Mouse (Mus musculus) erythroblast, embryonic 14.5 days (primary cell): ENCODE measurements around the gene Ctdspl. TPM values are rescaled to one million over a fixed set of nuclear protein-coding genes. Genes with fewer than 3 reads are reported as not detected.

Experiments
- H3K27me3 ChIP-seq: 2 replicates; pipeline ENCODE4 v1.6.1; 2012; ENCODE audit warnings: inconsistent platforms; ENCODE audit not compliant: control insufficient read depth
- H3K36me3 ChIP-seq: 2 replicates; pipeline ENCODE4 v1.6.1; 2012; ENCODE audit warnings: mild to moderate bottlenecking, inconsistent platforms; ENCODE audit not compliant: control insufficient read depth
- H3K4me1 ChIP-seq: 2 replicates; pipeline ENCODE4 v1.6.1; 2012; ENCODE audit warnings: inconsistent platforms; ENCODE audit not compliant: control insufficient read depth
- H3K4me3 ChIP-seq: replicated peaks from 2 replicates; pipeline ENCODE3; 2012; ENCODE audit warnings: moderate library complexity, mild to moderate bottlenecking, inconsistent platforms
- H3K9me3 ChIP-seq: 2 replicates; pipeline ENCODE4 v1.6.1; 2012; ENCODE audit warnings: low read length, inconsistent platforms, mixed read lengths; ENCODE audit not compliant: control insufficient read depth
- GATA1 ChIP-seq: IDR thresholded peaks from 2 replicates; pipeline ENCODE4 v1.6.1; 2012; ENCODE audit warnings: low read length, inconsistent platforms, mixed read lengths
- TAL1 ChIP-seq: IDR thresholded peaks from 3 replicates; pipeline ENCODE4 v1.6.1; 2012; ENCODE audit warnings: low read length, inconsistent platforms, mixed read lengths
- polyA plus RNA-seq: library from polyadenylated mRNA; stranded (reverse); fragments of >175 nt; gene quantifications from 2 replicates; pipeline ENCODE4 v1.2.3, GENCODE M21; 2012

The Ctdspl gene
- polyA plus RNA-seq, 1 experiment: 0.14 TPM

DNA sequence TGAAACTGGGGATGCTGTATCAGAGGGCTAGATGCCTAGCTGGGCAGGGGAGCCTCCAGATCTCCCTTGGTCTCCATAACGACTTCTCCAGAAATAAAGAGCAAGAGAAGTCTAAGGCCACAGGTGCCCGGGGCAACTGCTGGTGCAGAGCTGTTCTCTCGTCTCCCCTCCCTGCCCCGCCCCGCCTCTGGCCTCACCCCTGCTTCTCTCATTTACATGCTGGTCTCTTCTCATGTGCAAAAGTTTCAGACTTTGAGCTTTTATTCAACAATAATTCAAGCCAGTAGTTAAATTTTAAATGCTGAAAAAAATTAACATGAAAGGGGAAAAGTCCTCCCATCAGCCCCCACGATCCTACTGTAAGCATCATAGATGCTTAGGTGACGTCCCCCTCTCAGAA is 95.5 kb downstream of the Ctdspl start:
- H3K27me3 ChIP-seq: no peaks in the 10 kb centered on the region
- TF ChIP-seq GATA1 (no peak), TAL1 (no peak)
- H3K4me3 ChIP-seq: no peak overlapping the region
- H3K9me3 ChIP-seq: no peaks in the 10 kb centered on the region
- peaks cover 6% of the 10 kb centered on the region for H3K4me1 ChIP-seq
- peaks cover 14% of the 10 kb centered on the region for H3K36me3 ChIP-seq

DNA sequence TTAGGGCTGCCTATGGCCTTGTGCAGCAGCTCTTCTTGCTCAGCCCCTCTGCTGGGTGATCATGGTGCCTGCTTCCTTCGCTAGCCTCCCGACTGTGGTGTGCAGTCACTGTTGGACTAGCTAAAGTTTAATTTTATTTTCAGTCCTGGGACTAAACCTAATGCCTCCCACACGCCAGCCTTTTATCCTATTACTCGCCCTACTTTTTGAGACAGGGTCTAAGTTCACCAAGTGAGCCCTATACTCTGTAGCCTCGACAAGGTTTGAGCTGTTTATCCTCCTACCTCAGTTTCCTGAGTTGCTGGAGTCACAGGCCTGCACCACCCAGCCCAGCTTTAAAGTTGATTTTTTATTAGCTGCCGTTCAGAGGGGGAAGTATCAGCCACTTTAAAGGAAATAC is 99.0 kb downstream of the Ctdspl start:
- H3K4me1 ChIP-seq: peaks cover 6% of the 10 kb centered on the region
- no peaks in the 10 kb centered on the region for H3K27me3 ChIP-seq
- no peak overlapping the region for H3K4me3 ChIP-seq
- TF ChIP-seq TAL1 (no peak), GATA1 (no peak)
- no peaks in the 10 kb centered on the region for H3K9me3 ChIP-seq
- H3K36me3 ChIP-seq: peaks cover 9% of the 10 kb centered on the region

DNA sequence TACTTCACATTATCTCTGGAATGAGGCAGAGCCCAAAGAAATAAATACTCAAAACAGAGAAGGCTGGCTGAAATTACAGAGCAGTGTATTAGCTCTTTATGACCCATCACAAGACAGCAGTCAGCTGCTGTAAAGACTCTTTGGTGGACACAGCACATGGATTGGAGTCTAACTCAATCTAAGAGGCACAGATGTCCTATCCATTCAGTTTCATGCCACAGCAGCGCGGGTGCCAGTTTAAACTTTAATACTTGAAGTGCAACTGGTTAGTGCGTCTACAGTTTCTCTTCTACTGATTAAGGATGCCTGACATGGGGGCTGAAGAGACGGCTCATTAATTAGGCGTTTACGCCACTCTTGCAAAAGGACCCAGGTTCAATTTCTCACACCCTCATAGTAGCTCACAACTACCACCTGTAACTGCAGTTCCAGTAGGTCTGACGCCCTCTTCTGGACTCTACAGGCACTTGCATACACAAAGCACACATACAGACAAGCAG is 99.6 kb downstream of the Ctdspl start:
- peaks cover 7% of the 10 kb centered on the region for H3K36me3 ChIP-seq
- no peak overlapping the region for H3K4me3 ChIP-seq
- TF ChIP-seq TAL1 (no peak), GATA1 (no peak)
- no peaks in the 10 kb centered on the region for H3K9me3 ChIP-seq
- H3K27me3 ChIP-seq: no peaks in the 10 kb centered on the region
- H3K4me1 ChIP-seq: peaks cover 6% of the 10 kb centered on the region

GRCm38 (mm10) chr9:119027337-119027736 is 101.1 kb downstream of the Ctdspl start:
- peaks cover 6% of the 10 kb centered on the region for H3K4me1 ChIP-seq
- peaks cover 18% of the 10 kb centered on the region for H3K36me3 ChIP-seq
- no peaks in the 10 kb centered on the region for H3K9me3 ChIP-seq
- TF ChIP-seq GATA1 (no peak), TAL1 (no peak)
- no peaks in the 10 kb centered on the region for H3K27me3 ChIP-seq
- no peak overlapping the region for H3K4me3 ChIP-seq

DNA sequence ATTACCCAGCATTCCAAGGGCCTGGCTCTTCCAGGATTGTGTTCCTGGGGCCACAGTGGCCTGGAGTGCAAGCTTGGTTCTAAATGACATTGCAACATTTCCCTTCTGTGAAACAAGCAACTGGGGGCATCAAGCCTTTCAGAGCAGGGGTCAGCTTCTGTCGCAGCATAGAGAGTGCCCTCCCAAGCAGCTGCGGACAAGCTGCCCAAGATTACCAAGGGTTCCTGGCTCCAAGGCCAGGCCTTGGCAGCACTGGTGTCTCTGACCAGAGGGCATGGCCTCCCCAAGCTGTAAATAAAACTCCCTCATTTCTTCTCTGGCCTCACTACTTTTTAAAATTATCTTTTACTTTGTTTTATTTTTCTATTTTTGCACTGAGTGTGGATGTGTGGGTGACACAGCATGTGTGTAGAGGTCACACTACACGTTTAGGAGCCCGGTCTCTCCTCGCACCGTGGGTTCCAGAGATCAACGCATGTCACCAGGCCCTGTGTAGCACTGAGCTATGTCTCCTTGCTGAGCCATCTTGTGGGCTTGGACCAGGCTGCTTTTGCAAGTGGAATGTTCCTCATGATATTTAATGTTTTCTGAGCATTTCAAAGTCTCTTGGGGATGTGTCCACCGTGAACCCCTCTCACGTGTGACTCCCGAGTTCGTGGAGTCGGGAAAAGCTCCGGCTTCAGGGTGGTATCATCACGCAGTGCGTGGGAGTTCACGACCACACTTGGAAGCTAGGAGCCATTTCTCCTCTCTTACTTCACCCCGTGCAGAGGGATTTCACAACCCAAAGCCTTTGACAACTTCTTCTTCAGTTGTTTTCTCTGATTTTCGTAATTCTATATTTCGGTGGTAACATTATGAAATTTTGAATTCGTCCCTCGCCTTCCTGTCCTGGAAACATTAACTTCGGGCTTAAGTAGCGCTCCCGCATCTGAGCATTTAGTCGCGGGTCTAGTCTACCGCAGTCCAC is 102.3 kb downstream of the Ctdspl start:
- Histone ChIP-seq H3K9me3 (no peaks in the 10 kb centered on the region), H3K27me3 (no peaks in the 10 kb centered on the region), H3K4me3 (no peak overlapping the region), H3K36me3 (peaks cover 28% of the 10 kb centered on the region), H3K4me1 (peaks cover 6% of the 10 kb centered on the region)
- no peak for TF ChIP-seq GATA1
- TF ChIP-seq TAL1: no peak

- Histone ChIP-seq H3K4me1 (no peaks in the 10 kb centered on the region), H3K9me3 (no peaks in the 10 kb centered on the region), H3K36me3 (peaks cover 35% of the 10 kb centered on the region), H3K27me3 (no peaks in the 10 kb centered on the region), H3K4me3 (no peak overlapping the region)
- no peak for TF ChIP-seq TAL1
- TF ChIP-seq GATA1: no peak
Observed at GRCm38 (mm10) chr9:119029568-119029967, 103.3 kb downstream of the Ctdspl start.

DNA sequence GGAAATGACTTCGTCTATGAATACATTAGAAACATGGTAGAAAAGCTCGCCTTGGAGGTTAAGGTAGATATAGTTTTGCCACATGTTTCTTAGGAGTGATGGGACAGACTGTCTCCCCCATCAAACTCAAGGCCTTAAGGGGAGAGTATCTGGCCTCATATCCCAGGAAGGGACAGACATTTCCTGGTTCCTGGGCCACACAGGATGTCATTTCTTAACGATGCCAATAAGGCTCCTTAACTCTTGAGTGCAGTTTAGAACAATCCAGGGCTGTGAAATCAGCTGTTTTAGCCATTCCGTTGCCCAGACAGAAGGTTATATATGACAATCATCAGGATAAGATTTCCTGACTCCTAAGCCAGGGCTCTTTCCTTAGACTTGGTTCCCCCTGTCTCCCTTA is 104.8 kb downstream of the Ctdspl start:
- TF ChIP-seq TAL1 (no peak), GATA1 (no peak)
- H3K27me3 ChIP-seq: no peaks in the 10 kb centered on the region
- no peaks in the 10 kb centered on the region for H3K9me3 ChIP-seq

DNA sequence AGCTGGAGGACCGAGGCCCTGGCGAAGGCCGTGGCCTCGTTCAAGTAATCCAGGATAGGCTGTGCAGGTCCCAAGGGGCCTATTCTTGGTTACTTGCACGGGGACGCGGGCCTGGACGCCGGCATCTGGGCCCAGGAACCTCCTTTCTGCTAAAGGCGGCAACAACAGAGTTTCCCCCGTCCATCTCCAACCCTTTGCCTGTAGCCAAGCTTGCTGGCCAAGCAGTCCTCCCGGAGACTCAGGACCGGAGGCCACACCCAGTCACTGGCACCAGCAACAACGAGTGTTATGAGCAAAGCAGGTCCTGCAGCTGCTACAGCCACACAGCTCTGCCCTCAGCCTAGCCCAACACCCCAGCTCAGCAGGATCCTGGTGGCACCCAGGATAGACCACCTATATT is 105.5 kb downstream of the Ctdspl start:
- H3K4me3 ChIP-seq: no peak overlapping the region
- H3K9me3 ChIP-seq: no peaks in the 10 kb centered on the region
- H3K27me3 ChIP-seq: no peaks in the 10 kb centered on the region
- no peak for TF ChIP-seq TAL1
- TF ChIP-seq GATA1: no peak
- no peaks in the 10 kb centered on the region for H3K4me1 ChIP-seq
- H3K36me3 ChIP-seq: peaks cover 40% of the 10 kb centered on the region

More for the DNA sequence above, 104.8 kb downstream of the Ctdspl start:
- Histone ChIP-seq H3K36me3 (peaks cover 40% of the 10 kb centered on the region), H3K4me1 (no peaks in the 10 kb centered on the region), H3K4me3 (no peak overlapping the region)

GRCm38 (mm10) chr9:119032538-119032937 is 106.3 kb downstream of the Ctdspl start:
- no peaks in the 10 kb centered on the region for H3K9me3 ChIP-seq
- TF ChIP-seq TAL1 (no peak), GATA1 (no peak)
- peaks cover 40% of the 10 kb centered on the region for H3K36me3 ChIP-seq
- no peaks in the 10 kb centered on the region for H3K27me3 ChIP-seq
- no peaks in the 10 kb centered on the region for H3K4me1 ChIP-seq
- H3K4me3 ChIP-seq: no peak overlapping the region
